Mouse (Mus musculus) A20 (cell line): ENCODE data around the gene Tulp4.
"Not testable (repeated sequence)": the region's sequence is repeated elsewhere in the genome, so short reads cannot be mapped to it uniquely, and the experiment has no call there.

Source experiments
- DNase-seq: peaks from one replicate; pipeline ENCODE4 v3.0.0-alpha.2; 2011; ENCODE audit warnings: low read depth, low spot score

Tulp4 gene

DNA sequence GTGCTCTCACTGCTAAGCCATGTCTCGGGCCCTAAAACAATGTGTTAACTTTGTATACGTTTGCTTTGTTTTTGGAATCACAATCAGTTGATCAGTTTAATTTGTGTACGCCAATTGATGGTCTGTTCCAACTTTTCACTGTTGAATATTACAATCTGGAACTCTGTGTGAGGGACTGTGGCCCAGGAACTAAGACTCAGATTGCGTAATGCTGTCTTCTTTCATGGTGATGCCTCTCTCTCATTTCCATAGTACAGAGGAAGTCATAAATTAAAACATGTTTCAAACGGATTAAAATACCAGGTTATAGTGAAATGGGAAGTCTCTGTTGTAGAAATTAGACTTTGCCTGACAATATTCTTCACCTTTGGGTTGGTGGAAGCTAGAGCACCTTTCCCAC, 83.0 kb downstream of the Tulp4 start:
- no peak for DNase-seq

DNA sequence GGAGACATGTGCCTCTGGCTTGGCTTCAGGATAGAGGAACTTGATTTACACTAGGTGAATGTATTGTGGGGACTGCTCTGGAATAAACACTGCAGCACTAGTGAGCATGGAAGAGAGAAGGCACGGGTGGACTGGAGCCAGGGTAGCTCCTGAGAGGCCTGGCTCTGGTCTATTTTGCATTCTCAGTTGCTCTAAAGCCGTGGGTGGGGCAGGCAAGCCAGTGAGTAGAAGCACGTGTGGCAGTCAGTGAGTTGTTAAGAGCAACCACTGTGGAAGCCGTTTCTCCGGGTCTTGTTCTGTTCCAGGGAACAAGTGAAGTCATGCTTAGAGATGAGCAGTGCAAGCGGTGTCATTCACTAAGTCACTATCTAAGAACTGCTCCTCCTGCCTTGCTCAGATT, 86.0 kb downstream of the Tulp4 start:
- no peak for DNase-seq

DNA sequence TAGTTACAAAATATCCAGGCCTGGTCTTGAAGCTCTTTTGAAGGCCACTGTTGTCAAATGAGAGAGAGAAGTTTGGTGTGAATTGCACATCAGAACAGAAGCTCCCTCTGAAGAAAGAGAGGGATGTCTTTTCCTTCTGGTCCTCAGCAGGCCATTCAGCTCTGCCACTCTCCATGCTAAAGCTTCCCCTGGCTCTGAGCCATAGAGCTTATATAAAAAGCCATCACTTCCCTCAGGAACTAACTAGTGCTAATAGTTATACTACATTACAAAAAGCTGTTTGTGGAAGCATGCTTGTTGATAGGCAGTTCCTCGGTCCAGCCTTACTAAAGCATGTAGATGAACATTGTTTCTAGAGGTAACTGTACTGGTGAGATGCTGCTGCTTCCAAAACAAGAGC, 89.2 kb downstream of the Tulp4 start:
- DNase-seq: no peak

DNA sequence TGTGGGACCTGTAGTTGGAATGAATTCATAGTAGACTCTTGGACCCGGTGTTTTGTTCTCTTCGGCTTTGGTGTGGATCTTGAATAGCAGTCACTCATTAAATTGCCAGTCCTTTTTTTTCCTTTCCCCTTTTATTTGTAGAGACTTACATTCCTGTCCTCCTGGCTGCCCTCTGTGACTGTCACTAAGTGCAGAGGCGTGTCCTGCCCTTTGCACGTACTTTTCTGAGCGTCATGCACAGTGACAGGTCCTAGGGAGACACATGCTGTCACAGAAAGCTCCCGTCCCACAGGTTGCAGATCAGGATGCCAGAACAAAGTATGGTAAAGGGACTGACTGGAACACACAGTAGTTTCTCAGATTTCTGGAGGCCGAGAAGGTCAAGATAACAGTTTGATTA, 91.3 kb downstream of the Tulp4 start:
- DNase-seq: no peak

DNA sequence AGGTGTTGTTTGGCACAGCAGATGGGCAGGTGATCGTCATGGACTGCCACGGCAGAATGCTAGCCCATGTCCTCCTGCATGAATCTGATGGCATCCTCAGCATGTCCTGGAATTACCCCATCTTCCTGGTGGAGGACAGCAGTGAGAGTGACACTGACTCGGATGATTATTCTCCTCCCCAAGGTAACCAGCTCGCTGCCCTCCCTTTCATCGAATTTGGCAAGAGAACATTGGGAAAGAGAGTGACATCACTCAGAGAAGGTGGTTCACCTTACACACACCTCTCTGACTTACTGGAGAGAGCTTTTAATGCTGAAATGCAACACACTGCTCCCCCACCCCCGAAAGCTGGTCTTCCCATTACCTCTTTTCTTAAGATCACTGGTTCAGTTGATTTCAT, 92.4 kb downstream of the Tulp4 start:
- no peak for DNase-seq

DNA sequence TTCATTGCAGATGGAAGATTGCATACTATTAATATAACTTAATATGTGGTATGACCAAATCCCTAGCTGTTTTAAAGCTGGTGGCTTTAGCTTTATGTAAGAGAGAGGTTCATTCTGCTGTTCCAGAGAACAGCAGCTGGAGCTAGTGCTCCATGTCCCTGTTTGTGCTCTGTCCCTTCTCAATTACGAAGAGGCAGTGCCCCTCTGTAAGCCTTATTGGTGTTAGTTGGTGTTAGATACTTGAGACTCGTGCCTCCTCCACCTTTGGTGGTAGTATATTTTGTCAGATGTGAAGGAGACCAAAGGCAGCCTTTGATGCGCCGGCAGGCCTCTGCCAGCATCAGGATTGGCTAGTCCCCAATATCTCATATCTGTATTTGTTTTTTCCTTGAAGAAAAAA, 92.9 kb downstream of the Tulp4 start:
- DNase-seq: no peak

DNA sequence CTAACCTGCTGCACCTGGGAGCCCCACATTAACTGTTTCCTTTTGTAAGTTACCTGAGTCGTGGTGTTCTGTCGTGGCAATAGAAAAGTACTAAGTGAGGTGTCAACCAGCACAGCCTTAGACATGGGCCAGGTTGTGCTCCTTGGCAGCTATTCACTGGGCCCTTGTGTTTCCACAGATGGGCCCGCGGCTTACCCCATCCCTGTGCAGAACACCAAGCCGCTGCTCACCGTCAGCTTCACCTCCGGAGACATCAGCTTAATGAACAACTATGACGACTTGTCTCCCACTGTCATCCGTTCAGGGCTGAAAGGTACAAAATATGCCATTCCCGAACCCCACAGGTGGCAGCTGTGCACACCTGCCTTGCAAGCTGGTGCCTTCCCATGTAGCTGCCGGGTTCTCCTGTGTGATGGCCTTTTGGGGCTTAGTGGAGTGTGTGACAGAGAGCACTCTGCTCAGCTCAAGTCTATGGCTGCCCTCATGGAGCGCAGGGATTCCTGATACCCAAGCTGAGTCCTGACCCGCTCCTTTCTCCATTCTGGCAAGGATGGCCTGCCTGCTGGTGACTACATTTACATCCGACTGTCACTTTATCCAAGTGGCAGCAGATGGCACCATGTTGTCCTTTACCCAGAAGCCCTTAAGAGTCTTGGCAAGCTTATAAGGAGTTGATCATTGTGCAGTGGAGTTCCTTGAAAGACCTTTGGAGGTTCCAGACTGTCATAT, 95.4 kb downstream of the Tulp4 start:
- DNase-seq: no peak

DNA sequence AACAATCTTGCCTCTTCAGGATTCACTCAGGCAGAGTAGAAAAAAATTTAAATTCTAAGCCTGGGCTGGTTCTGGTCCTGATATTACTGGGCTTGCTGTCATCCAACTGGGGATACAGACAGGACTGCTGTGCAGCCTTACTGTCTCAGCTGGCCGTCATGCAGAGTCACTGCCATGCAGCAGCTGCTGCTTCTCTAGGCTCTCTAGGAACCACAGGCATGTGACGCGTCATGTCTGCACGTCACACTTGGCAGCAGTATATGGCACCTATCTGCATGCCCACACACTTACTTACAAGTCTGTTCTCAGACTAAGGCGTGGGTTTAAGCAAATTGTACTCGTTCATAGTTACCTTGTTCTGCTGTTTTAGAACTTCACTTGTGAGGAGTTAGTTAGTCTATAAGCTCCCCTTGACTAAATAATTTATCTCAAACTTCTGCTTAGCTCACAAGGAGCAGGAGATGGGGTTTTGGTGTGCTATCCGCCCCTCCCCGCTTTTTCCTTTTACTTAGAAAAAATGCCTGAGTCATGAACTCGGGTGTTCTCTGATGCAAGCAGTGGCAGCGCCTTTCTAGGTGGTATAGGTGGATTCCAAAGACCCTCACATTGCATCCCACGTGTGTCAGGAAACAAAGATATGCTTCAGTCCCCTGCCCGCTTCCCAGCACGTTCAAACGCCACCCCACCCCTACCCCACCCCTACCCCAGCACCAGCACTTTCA, 96.3 kb downstream of the Tulp4 start:
- DNase-seq: no peak

DNA sequence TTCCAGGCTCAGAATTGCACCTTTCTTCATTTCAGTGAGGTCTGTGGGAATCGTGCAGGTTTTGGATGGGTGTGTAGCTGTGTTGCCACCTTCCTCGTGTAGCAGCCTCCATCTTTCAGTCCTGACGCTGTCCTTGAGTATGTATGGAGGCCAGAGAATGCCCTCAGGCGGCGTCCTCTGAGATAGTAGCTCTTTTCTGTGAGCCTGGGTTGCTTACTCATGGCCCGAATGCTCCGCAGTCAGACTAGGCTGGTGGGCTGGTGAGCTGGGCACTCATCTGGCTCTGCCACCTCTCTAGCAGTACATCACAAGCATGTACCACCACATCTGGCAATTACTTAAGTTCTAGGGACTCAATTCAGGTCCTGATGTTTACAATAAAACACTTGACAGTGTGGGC, 96.9 kb downstream of the Tulp4 start:
- DNase-seq: no peak

DNA sequence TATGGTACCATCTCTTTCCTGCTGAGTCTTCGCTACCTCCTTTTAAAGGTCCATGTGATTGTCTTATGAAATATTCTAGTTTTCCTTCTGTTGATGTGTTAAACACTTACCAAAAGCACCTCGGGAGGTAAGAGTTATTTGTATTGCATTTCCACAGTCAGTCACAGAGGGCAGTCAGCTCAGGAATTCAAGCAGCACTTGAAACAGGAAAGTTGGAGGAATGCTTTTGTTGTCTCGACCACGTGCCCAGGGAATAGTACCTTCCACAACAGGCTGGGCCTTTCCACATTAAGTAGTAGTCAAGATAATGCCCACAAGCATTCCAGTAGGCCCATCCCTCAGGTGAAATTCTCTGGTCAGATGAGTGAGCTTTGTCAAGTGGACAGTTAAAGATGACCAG, 97.6 kb downstream of the Tulp4 start:
- no peak for DNase-seq

DNA sequence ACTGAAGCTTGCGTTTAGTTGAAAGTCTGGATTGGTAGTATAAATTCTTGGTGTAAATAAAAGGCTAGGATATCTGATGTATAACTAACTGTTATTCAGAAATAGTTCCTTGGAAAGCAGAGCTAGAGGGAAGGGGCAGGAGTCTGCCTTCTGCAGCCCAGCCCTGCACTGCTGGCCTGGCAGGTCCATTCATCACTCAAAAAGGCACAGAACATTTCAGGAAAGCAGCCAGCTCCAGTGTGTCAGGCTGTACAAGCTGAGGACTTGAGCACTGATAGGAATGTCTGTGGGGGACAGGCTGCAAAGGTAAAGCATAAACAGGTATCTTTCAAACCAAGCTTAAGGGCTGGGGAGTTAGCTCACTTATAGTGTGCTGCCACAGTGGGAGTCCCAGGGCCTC, 105.5 kb downstream of the Tulp4 start:
- DNase-seq: no peak

DNA sequence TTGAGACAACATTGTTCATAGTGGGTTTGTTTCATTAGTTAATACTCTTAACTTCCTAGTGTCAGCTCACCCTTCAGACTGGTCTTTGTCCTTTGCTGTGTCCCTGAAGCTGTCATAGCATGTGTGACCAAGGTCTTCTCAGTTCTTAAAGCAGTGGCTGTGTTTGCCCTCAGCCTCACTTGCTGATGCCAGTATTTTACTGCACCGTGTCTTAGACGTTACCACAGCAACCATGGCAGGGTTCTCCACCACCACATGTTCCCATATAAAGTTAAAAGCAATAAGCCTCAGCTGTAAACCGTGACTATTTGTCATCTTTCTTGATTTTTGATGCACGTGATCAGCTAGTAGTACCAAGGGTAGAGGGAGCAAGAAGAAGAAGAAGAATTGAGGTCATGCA, 109.4 kb downstream of the Tulp4 start:
- no peak for DNase-seq

DNA sequence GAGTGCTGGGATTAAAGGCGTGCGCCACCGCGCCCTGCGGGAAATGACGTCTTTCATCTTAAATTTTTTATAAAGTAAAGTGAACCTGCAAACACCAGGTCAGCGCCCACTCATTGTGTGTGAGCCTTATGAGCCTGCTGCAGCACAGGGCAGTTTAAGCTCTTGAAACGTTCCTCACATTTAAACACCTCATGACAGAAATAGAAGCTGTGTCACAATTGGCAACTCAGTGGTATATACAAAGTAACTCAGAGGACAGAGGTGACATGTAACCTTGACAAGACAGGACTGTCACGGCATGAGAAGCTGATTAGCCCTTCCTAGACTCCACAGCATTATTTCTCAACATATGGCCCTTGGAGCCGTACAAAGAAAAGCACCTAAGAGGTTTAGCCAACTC, 110.3 kb downstream of the Tulp4 start:
- no peak for DNase-seq

DNA sequence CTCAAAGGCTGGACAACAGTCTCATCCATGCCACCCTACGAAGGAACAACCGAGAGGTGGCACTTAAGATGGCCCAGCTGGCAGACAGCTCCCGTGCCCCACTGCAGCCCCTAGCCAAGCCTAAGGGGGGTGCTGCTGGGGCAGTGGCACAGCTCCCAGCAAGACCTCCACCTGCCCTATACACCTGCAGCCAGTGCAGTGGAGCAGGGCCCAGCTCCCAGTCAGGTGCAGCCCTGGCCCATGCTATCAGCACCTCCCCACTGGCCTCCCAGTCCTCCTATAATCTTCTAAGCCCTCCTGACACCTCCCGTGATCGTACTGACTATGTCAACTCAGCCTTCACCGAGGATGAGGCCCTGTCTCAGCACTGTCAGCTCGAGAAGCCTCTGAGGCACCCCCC, 126.4 kb downstream of the Tulp4 start:
- DNase-seq: not testable (repeated sequence)

DNA sequence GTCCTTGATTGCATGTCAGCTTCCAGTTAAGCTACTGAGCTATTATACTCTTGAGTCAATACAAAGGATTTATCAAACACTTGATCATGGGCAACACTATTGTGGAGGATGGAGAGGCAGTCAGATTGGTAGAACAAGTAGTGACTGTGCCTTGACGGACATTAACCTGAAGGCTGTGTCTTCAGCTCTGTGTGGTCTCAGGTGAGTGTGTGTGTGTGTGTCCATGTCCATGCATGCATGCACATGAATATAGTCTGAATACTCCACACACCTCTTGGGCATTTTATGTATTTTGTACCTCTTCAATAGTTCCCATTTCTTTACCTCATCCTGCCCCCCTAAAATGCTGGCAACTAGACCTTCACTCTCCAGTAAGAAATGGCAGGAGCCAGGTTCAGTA, 145.1 kb downstream of the Tulp4 start:
- DNase-seq: not testable (repeated sequence)

DNA sequence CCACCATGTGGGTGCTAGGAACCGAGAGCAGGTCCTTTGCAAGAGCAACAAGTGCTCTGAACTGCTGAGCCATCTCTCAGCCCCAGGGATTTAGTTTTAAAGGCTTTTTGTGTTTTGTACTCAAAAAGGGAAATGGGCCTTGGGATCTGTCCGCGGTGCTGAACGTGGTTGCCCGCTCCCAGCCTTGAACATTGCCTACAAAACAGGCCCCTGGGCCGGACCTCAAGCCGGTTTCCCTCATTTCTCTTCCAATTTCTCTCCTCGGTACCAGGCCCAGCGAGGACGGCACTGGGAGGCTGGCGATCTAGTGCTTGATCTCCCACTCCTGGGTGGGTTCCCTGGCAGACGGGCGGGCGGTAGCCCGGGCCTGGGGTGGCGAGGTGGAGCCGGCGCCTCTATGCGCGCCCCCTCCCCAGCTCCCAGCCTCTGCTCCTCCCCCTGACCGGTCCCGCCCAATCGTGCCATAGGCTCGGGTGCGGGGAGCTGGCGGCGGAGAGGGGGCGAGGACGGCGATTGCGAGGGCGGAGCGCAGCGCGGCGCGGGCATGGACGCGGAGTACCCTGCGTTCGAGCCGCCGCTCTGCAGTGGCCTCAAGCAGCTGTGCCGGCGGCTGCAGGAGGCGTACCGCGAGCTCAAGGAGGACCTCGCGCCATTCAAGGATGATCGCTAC, 150.3 kb downstream of the Tulp4 start, which contains the start of gene Tmem181a:
Gene Tmem181a (plus strand): TSS at position 461 of the 670 bp plus-strand sequence.
- not testable (repeated sequence) for DNase-seq

DNA sequence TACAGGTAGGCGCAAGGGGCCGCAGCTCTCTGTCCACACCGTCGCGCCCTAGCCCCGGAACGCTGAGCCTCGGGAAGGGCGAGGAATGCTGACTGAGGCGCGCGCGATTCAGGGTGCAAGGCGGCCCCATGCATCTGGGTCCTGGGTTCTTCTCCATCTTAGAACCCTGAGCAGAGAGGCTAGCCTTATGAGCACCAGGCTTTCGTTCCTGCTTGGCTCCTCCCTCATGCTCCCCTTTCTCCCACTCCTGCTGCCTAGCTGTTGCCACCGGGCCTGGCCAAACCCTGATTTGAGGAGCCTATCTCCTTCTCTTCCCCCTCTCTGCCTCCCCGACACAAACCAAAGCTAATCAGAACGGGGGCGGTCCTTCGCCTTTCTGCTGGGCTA, 150.8 kb downstream of the Tulp4 start:
- DNase-seq: not testable (repeated sequence)

DNA sequence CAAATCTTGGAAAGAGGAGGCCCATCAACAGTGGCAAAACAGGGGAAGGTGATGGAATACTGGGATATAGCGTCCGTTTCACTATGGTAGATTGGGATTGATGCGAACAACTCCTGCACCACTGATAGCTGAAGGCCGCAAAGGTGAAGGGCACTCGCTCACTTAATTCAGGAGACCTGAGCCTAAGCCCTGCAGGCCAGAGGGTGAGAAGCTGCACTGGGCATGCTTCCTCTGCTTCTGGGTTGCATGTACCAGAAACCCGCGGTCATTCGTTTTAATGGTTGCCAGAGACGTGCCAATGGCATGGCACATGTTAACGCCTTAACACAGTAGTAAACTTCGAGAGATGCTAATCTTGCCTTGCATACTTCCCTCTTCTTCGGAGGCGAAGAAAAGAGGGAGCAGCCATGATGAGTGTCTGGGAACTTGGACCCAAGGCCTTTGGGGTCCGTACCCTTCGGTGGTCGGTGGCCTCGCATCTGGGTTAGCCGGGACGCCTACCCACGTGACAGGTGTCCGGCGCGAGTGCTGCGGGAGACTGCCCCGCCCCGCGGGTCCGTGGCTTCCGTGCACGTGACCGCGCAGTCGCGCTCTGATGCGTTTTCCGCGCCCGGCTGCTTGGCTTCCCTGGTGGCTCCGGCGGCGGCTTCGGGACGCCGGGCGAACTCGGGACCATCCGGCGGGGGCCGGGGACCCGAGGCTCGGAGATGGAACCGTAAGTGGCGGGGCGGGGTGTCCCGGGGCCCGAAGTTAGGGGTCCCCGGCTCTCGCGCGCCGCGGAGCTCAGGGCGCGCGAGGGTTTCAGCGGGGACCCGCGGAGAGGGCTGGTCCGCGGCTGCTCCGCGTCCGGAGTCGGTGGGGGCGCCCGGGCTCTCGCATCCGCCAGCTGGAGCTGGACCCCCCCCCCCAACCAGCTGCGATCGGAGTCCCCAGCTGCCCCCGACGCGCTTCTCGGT, 163.9 kb downstream of the Tulp4 start:
- not testable (repeated sequence) for DNase-seq

DNA sequence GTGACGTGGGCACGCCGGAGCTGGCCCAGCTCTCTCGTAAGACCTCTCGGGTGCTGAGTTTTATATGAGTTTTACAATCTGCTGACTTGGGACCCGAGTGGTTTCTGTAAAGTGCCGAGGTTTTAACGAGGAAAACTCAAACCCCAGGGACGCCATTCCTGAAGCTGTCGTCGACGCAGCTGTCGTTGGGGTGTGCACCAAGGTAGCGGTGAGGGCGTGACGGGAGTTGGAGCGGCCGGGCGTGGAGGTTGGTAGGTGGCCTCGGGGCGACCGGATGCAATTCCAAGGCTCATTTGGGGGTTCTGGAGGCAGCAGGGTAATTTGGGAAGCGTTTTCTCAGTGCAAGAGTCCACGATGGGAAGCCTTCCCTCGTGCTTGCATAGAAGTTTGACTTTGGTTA, 164.6 kb downstream of the Tulp4 start:
- not testable (repeated sequence) for DNase-seq

DNA sequence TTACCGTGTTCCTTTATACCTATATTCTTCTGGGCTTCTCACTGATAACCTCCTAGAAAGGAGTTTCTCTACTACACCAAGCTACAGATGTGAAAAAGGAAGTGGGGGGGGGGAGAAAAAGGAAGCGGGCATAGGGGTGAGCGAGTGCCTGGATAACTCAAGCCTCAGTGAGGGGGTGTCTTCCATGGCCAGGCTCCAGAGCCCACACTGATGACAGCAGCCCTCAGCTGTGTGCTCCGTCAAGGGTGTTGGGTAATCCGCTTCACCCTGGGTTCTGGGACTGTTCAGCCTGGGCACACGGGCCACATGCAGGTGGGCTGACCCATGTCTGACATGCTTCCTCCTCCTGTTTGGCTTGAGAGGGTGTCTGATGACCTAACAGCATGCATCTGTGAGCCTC, 165.7 kb downstream of the Tulp4 start:
- not testable (repeated sequence) for DNase-seq

DNA sequence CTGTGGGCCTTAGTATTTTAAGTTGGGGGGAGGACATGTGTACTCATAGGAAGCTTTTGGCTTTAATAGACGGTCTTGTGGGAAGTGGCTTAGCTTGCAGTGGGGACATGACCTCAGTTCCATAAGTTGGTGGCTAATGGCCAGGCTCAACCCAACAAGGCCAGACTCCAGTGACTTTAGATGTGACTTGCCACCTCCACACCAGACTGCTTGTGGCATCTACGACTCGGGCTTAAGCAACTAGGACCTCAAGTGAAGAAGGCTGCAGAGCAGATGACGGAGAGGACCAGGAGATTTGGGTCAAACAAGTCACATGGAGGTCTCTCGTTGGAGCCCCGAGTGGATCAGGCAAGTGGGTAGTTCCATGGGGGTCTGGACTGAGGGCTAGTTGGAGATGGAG, 168.5 kb downstream of the Tulp4 start:
- not testable (repeated sequence) for DNase-seq

DNA sequence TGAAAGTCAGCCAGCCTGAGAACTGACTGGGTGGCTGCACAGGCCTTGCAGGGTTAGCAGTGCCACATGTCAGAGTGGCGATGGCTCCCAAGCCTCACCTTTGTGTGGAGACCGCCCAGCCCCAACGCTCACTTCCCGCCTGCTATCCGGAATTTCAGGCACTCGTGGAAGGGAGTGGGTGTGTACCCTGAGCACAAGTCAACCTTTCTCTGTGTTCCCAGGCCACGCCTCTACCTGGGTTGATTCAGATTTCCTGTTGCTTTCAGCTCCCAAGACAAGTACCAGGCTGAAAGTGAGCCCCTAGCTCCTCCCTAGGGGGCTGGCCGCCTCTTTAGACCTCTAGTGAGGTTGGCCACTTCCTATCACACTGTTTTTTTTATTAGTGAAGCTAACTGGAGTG, 173.0 kb downstream of the Tulp4 start:
- DNase-seq: not testable (repeated sequence)
